Mouse (Mus musculus) megakaryocyte, embryonic 14.5 days (primary cell): ENCODE results near the gene Map2k7. TPM values are rescaled to one million over a fixed set of nuclear protein-coding genes. Genes with fewer than 3 reads are reported as not detected.

ENCODE experiments used
- H3K27me3 ChIP-seq: replicated peaks from 2 replicates; pipeline ENCODE3; 2012; ENCODE audit warnings: inconsistent platforms
- H3K36me3 ChIP-seq: replicated peaks from 2 replicates; pipeline ENCODE3; 2012; ENCODE audit warnings: low read length, inconsistent platforms, mixed read lengths
- H3K4me1 ChIP-seq: 2 replicates; pipeline ENCODE4 v1.6.1; 2012; ENCODE audit warnings: inconsistent platforms
- H3K4me3 ChIP-seq: replicated peaks from 2 replicates; pipeline ENCODE3; 2012; ENCODE audit warnings: moderate library complexity, mild to moderate bottlenecking, inconsistent platforms
- H3K9me3 ChIP-seq: 2 replicates; pipeline ENCODE4 v1.6.1; 2012; ENCODE audit warnings: inconsistent platforms
- FLI1 ChIP-seq: IDR thresholded peaks from 2 replicates; pipeline ENCODE4 v1.6.1; 2012; ENCODE audit warnings: low read length, inconsistent platforms, mixed read lengths
- GATA1 ChIP-seq: IDR thresholded peaks from 3 replicates; pipeline ENCODE4 v1.6.1; 2012; ENCODE audit warnings: mixed read lengths, low read length, inconsistent platforms, borderline replicate concordance
- polyA plus RNA-seq: library from polyadenylated mRNA; stranded (reverse); fragments of >175 nt; gene quantifications from 2 replicates; pipeline ENCODE4 v1.2.3, GENCODE M21; 2012; ENCODE audit warnings: low replicate concordance; ENCODE audit not compliant: insufficient read depth

Map2k7 gene
- polyA plus RNA-seq, 1 experiment = 92.1 TPM

DNA sequence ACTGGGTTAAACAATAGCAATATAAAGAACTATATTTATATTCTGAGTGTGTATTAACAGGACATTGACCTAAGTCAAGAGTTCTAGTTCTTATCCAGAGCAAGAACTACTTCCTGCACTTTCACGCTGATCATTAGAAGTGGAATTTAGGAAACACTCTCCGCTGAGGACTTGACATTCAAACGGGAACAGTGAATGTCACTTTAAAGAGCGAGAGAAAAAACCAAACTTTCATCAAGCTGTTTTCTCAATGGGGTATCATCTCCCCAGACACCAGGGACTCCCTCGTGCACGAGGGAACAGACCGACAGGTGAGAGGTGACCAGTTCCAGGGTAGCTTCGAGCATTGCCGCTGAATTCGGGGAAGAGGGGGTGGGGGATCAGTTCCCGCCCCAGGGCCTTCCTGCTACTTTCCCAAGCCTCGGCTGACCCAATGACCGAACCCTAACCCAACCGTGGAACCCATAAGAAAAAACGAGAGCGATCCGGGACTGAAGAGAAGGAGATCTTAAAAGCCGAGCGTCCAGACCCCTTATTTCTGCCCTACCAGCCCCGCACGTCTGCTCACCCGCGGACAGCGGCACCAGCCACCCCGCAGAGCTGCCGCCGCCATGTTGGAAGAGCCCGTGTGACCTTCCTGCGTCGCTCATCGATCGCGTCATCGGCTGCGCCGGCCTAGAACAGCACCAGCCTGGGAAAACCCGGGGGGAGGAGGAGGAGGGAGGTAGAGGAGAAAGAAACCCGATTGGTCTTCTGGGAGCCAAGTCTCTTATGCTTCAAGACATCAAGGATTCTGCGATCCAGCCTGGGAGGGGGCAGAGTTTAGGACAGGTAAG lies 37.0 kb downstream of the Map2k7 start, which contains the start of gene Timm44:
Gene Timm44 (minus strand): TSS at position 639 of the 836 bp plus-strand sequence.
- Histone ChIP-seq H3K9me3 (no peaks in the 10 kb centered on the region), H3K4me3 (peak within 1 kb of the TSS; percentile 95), H3K36me3 (peaks cover 35% of the 10 kb centered on the region), H3K27me3 (no peaks in the 10 kb centered on the region), H3K4me1 (peaks cover 35% of the 10 kb centered on the region)
- TF ChIP-seq FLI1 (no peak), GATA1 (no peak)

DNA sequence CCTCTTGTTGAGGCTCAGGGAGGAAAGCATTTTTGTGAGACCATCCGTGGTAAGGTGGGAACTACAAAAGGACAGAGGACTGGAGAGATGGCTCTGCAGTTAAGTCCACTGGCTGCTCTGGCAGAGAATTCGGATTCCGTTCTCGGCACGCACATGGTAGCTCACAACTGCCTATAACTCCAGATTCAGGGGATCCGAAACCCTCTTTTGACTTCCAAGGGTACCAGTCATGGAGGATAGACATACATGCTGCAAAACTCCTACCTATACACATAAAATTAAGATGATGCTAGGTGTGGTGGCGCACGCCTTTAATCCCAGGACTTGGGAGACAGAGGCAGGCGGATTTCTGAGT lies 37.5 kb downstream of the Map2k7 start:
- Histone ChIP-seq H3K36me3 (peaks cover 31% of the 10 kb centered on the region), H3K4me1 (peaks cover 37% of the 10 kb centered on the region), H3K4me3 (peak overlapping the region; percentile 95), H3K9me3 (no peaks in the 10 kb centered on the region), H3K27me3 (no peaks in the 10 kb centered on the region)
- no peak for TF ChIP-seq FLI1
- TF ChIP-seq GATA1 = no peak

DNA sequence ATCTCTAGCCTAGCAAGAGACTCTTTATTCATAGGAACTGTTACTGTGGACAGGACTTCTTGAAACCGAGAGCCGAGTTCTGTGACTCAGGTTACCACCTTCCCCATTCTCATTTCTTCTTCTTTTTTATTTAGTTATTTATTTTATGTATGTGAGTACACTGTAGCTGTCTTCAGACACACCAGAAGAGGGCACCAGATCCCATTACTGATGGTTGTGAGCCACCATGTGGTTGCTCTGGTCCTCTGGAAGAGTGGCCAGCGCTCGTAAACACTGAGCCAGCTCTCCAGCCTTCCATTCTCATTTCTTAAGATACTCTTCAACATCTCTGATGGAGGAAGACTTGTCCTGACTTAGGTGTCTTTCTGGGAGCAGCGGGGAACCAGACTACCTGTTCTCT lies 54.2 kb downstream of the Map2k7 start:
- H3K36me3 ChIP-seq = peaks cover 100% of the 10 kb centered on the region
- no peaks in the 10 kb centered on the region for H3K9me3 ChIP-seq
- TF ChIP-seq GATA1 (no peak), FLI1 (no peak)
- peaks cover 1% of the 10 kb centered on the region for H3K4me1 ChIP-seq
- no peak overlapping the region for H3K4me3 ChIP-seq
- no peaks in the 10 kb centered on the region for H3K27me3 ChIP-seq

Other genes starting within 250 kb of the Map2k7 start
- gene Cd209f, start 132.9 kb upstream of the Map2k7 start, polyA plus RNA-seq = not detected in 2 replicates
- not detected in 2 replicates for gene Cd209g, start 104.6 kb upstream of the Map2k7 start, polyA plus RNA-seq
- gene Evi5l, start 72.2 kb upstream of the Map2k7 start, polyA plus RNA-seq = 12.6 and 12.9 TPM in 2 replicates
- 0.22 TPM in 1 of 2 replicates, not detected in the other for gene Prr36, start 21.3 kb upstream of the Map2k7 start, polyA plus RNA-seq
- not detected in 2 replicates for gene Lrrc8e, start 11.9 kb upstream of the Map2k7 start, polyA plus RNA-seq
- 12.4 TPM in 1 of 2 replicates, not detected in the other for gene Gm49320, start 125 bp downstream of the Map2k7 start, polyA plus RNA-seq
- gene Tgfbr3l, start 9.5 kb downstream of the Map2k7 start, polyA plus RNA-seq = 35.3 and 93.0 TPM in 2 replicates
- gene Snapc2, start 14.3 kb downstream of the Map2k7 start, polyA plus RNA-seq = 62.0 and 69.9 TPM in 2 replicates
- 4.9 and 6.9 TPM in 2 replicates for gene Ctxn1, start 20.5 kb downstream of the Map2k7 start, polyA plus RNA-seq
- gene Timm44, start 37.2 kb downstream of the Map2k7 start, polyA plus RNA-seq = 14.2 and 43.5 TPM in 2 replicates
- 3.3 TPM in 1 of 2 replicates, not detected in the other for gene Ccl25, start 86.5 kb downstream of the Map2k7 start, polyA plus RNA-seq
- gene Elavl1, start 86.7 kb downstream of the Map2k7 start, polyA plus RNA-seq = 25.6 and 41.2 TPM in 2 replicates